Mouse (Mus musculus): Measurements from ENCODE around the gene Eif4e. TPM values are rescaled to one million over a fixed set of nuclear protein-coding genes. Genes with fewer than 3 reads are reported as not detected.

Gene Eif4e
- polyA plus RNA-seq, 1 experiment from 2014 or later: 133 TPM

GRCm38 (mm10) chr3:138513243-138513642, 12.7 kb upstream of the Eif4e start:
- H3K9me3 ChIP-seq (replicated peaks; ENCODE audit: control insufficient read depth, low read length): no peaks in the 10 kb centered on the region
- no peak overlapping the region for H3K4me3 ChIP-seq (ENCODE audit: low read depth, low read length)
- no peaks in the 10 kb centered on the region for H3K4me1 ChIP-seq (ENCODE audit: control insufficient read depth, low read depth, low read length)
- no peaks in the 10 kb centered on the region for H3K36me3 ChIP-seq (ENCODE audit: control insufficient read depth, insufficient read depth)
- 70% methylated on average over 12 of the region's 12 CpGs for WGBS (ENCODE audit: insufficient replicate concordance)
- no peak overlapping the region for H3K27ac ChIP-seq (ENCODE audit: low read length)
- no peak for ATAC-seq (ENCODE audit: low read depth)
- H3K4me2 ChIP-seq (ENCODE audit: low read depth, low read length): no peak overlapping the region
- no peak overlapping the region for H3K9ac ChIP-seq (ENCODE audit: low read depth, low read length)
- H3K27me3 ChIP-seq (ENCODE audit: control insufficient read depth, insufficient read depth, low read depth, low read length): no peaks in the 10 kb centered on the region

DNA sequence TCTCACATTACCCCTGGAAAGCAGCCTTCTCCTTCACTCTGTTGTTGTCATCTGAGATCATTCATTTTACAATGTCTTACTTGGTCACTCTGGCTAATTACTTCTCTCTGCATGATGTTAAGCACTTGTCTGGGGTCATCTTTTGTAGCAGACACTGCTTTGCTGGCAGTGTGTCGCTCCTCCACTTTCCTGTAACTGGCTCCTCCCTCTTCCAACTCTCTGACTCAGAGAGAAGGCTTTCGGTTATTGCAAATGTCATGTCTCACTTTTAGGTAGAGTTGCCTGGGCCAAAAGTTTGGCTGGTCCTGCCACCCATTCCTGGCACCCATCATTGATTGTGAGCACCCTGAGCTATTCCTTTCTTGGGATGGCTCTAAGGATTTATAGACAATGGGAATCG, 11.2 kb upstream of the Eif4e start:
- Histone ChIP-seq H3K36me3 (ENCODE audit: control insufficient read depth, insufficient read depth) (no peaks in the 10 kb centered on the region), H3K27ac (ENCODE audit: low read length) (no peak overlapping the region), H3K9me3 (replicated peaks; ENCODE audit: control insufficient read depth, low read length) (no peaks in the 10 kb centered on the region), H3K27me3 (ENCODE audit: control insufficient read depth, insufficient read depth, low read depth, low read length) (no peaks in the 10 kb centered on the region), H3K4me1 (ENCODE audit: control insufficient read depth, low read depth, low read length) (no peaks in the 10 kb centered on the region), H3K4me2 (ENCODE audit: low read depth, low read length) (no peak overlapping the region), H3K9ac (ENCODE audit: low read depth, low read length) (no peak overlapping the region), H3K4me3 (ENCODE audit: low read depth, low read length) (no peak overlapping the region)
- no peak for ATAC-seq (ENCODE audit: low read depth)
- 65% methylated on average over 3 of the region's 3 CpGs for WGBS (ENCODE audit: insufficient replicate concordance)

DNA sequence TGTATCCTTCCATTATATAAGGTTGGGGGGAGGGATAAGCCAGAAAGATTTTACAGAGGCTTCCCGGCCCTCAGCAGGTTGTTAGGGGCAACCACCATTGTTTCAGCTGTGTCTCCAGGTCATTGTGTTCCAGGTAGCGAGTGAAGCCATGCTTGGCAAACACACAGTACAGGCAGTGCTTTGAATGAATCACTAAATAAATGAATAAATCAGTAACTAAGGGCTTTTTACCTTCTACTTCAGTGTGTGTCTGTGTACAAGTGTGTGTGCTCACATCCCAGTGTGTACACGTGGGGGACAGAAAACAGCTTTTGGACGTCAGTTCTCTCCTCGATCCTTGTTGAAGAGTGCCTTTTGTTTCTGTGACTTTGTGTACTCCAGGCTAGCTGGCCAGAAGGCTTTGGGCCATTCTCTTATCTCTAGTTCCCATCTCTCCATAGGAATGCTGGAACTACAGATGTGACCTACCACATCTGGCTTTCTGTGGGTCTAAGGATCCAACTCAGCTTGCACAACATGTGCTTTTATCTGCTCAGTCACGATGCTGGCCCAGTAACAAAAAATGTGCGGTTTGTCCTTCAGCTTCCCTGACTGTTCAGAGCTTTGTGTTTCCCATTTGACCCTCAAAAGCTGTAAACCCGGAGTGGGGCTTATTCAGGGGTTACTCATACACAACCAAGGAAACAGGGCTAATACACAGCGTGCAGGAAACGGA, 10.2 kb upstream of the Eif4e start:
- no peaks in the 10 kb centered on the region for H3K36me3 ChIP-seq (ENCODE audit: control insufficient read depth, insufficient read depth)
- no peaks in the 10 kb centered on the region for H3K4me1 ChIP-seq (ENCODE audit: control insufficient read depth, low read depth, low read length)
- H3K27me3 ChIP-seq (ENCODE audit: control insufficient read depth, insufficient read depth, low read depth, low read length): no peaks in the 10 kb centered on the region
- 55% methylated on average over 10 of the region's 10 CpGs for WGBS (ENCODE audit: insufficient replicate concordance)
- H3K27ac ChIP-seq (ENCODE audit: low read length): no peak overlapping the region
- no peak overlapping the region for H3K4me3 ChIP-seq (ENCODE audit: low read depth, low read length)
- 0 out of 2 replicates have a peak, but pooled peaks have one; percentile 21 for ATAC-seq (ENCODE audit: low read depth)
- no peaks in the 10 kb centered on the region for H3K9me3 ChIP-seq (replicated peaks; ENCODE audit: control insufficient read depth, low read length)
- no peak overlapping the region for H3K4me2 ChIP-seq (ENCODE audit: low read depth, low read length)
- no peak overlapping the region for H3K9ac ChIP-seq (ENCODE audit: low read depth, low read length)

- no peak overlapping the region for H3K4me2 ChIP-seq (ENCODE audit: low read depth, low read length)
- 59% methylated on average over 3 of the region's 3 CpGs for WGBS (ENCODE audit: insufficient replicate concordance)
- no peaks in the 10 kb centered on the region for H3K27me3 ChIP-seq (ENCODE audit: control insufficient read depth, insufficient read depth, low read depth, low read length)
- H3K9me3 ChIP-seq (replicated peaks; ENCODE audit: control insufficient read depth, low read length): no peaks in the 10 kb centered on the region
- no peak for ATAC-seq (ENCODE audit: low read depth)
- H3K27ac ChIP-seq (ENCODE audit: low read length): no peak overlapping the region
- H3K4me3 ChIP-seq (ENCODE audit: low read depth, low read length): no peak overlapping the region
- H3K9ac ChIP-seq (ENCODE audit: low read depth, low read length): no peak overlapping the region
- no peaks in the 10 kb centered on the region for H3K36me3 ChIP-seq (ENCODE audit: control insufficient read depth, insufficient read depth)
- no peaks in the 10 kb centered on the region for H3K4me1 ChIP-seq (ENCODE audit: control insufficient read depth, low read depth, low read length)
These were observed 8.1 kb upstream of the Eif4e start for GRCm38 (mm10) chr3:138517881-138518280.

DNA sequence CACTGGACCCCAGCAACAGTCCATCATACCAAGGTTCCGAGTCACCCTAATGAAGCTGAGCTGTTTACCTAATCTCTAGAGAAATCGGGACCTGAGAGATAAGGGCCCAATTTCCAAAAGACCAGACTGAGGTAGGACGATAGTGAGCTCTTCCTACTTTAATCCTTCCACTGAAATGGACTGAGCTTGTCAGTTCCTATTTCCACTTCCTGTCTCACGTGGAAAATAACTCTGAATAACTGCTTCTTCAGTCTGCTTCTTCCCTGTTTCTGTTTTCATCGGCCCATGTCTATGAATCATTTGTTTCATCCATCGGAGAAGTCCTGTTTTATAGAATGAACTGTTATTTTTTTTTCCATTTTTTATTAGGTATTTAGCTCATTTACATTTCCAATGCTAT, 6.8 kb upstream of the Eif4e start:
- Histone ChIP-seq H3K4me3 (ENCODE audit: low read depth, low read length) (no peak overlapping the region), H3K36me3 (ENCODE audit: control insufficient read depth, insufficient read depth) (no peaks in the 10 kb centered on the region), H3K27me3 (ENCODE audit: control insufficient read depth, insufficient read depth, low read depth, low read length) (no peaks in the 10 kb centered on the region), H3K9me3 (replicated peaks; ENCODE audit: control insufficient read depth, low read length) (no peaks in the 10 kb centered on the region), H3K9ac (ENCODE audit: low read depth, low read length) (no peak overlapping the region), H3K4me1 (ENCODE audit: control insufficient read depth, low read depth, low read length) (no peaks in the 10 kb centered on the region), H3K27ac (ENCODE audit: low read length) (no peak overlapping the region), H3K4me2 (ENCODE audit: low read depth, low read length) (no peak overlapping the region)
- ATAC-seq (ENCODE audit: low read depth): no peak
- 57% methylated on average over 6 of the region's 6 CpGs for WGBS (ENCODE audit: insufficient replicate concordance)

DNA sequence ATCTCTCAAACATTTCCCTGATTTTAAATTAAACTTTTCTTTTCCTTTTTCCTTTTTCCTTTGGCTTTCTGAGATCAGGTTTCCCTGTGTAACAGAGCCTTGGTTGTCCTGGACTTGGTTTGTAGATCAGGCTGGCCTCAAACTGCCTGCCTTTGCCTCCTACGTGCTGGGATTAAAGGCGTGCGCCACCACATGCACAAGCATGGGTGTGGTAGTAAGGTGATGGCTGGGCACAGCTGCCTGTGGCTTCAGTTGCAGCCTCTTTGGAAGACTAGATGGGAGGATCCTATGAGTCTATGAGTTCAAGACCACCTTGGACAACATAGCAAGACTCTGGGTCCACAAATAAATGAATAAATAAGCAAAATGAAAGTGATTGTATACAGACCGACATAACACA, 2.0 kb upstream of the Eif4e start:
- H3K4me2 ChIP-seq (ENCODE audit: low read depth, low read length): no peak overlapping the region

DNA sequence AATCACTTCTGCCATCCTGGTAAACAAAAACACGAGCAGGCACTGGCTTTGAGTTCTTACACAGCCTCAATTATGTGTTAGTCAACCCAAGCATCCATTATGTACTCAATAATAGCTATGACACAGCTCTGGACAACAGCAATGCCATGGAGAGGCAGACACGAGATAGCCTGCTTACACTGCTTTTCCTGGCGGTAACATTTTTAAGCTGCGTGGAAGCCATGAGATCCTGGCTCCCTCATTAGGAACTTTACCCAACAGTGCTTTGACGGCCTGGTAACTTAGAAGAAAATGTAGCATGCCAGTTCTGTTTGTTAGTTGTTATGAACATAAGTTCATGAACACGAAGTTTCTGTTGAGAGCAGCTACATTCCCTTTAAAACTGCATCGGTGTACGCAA, 485 bp upstream of the Eif4e start:
- 75% methylated on average over 8 of the region's 8 CpGs for WGBS (ENCODE audit: insufficient replicate concordance)

More for the DNA sequence above, 2.0 kb upstream of the Eif4e start:
- Histone ChIP-seq H3K4me1 (ENCODE audit: control insufficient read depth, low read depth, low read length) (peaks cover 14% of the 10 kb centered on the region), H3K4me3 (ENCODE audit: low read depth, low read length) (no peak overlapping the region), H3K27me3 (ENCODE audit: control insufficient read depth, insufficient read depth, low read depth, low read length) (no peaks in the 10 kb centered on the region), H3K9ac (ENCODE audit: low read depth, low read length) (no peak overlapping the region), H3K9me3 (replicated peaks; ENCODE audit: control insufficient read depth, low read length) (no peaks in the 10 kb centered on the region), H3K27ac (ENCODE audit: low read length) (no peak overlapping the region), H3K36me3 (ENCODE audit: control insufficient read depth, insufficient read depth) (no peaks in the 10 kb centered on the region)
- 77% methylated on average over 4 of the region's 4 CpGs for WGBS (ENCODE audit: insufficient replicate concordance)
- no peak for ATAC-seq (ENCODE audit: low read depth)

DNA sequence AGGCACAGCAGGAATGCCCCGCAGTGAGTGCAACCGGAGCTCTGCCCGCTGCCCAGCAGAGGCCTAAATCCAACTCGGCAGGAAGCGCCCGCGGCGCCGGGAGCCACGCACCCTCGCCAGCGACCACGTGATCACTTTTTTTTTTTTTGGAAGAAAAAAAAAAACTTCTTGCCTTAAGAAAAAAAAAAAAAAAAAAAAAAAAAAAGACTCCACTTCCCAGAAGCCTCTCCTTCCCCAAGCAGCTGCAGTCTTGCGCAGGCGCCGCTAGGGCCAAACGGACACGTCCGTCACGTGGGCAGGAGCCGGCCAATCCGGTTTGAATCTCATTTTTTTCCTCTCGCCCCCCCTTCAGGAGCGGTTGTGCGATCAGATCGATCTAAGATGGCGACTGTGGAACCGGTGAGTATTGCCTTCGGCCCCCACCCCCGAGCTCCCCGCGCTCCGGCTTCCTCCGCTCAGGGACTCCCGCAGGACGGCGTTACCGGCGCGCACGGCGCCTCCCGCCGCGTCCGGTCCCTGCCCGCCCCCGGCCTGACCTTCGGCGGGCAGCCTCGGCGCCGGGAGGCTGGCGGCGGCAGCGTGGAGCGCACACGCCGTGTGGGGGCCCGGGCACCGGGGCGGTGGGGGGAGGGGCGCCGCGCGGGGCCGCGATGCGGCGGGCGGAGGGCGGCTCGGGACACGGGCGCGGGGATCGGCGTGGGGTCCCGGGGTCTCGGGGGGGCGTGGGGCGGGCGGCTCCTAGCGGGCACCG, 1.1 kb downstream of the Eif4e start:
- Histone ChIP-seq H3K4me2 (ENCODE audit: low read depth, low read length) (peak overlapping the region; percentile 91), H3K27me3 (ENCODE audit: control insufficient read depth, insufficient read depth, low read depth, low read length) (no peaks in the 10 kb centered on the region), H3K9ac (ENCODE audit: low read depth, low read length) (peak overlapping the region; percentile 97), H3K27ac (ENCODE audit: low read length) (peak overlapping the region; percentile 92), H3K36me3 (ENCODE audit: control insufficient read depth, insufficient read depth) (no peaks in the 10 kb centered on the region), H3K4me1 (ENCODE audit: control insufficient read depth, low read depth, low read length) (peaks cover 37% of the 10 kb centered on the region), H3K9me3 (replicated peaks; ENCODE audit: control insufficient read depth, low read length) (no peaks in the 10 kb centered on the region), H3K4me3 (ENCODE audit: low read depth, low read length) (peak overlapping the region; percentile 100)
- ATAC-seq (ENCODE audit: low read depth): peak; percentile 88
- WGBS (ENCODE audit: insufficient replicate concordance): under 1% methylated on average over 70 of the region's 85 CpGs

More for the DNA sequence above, 485 bp upstream of the Eif4e start:
- H3K9me3 ChIP-seq (replicated peaks; ENCODE audit: control insufficient read depth, low read length): no peaks in the 10 kb centered on the region
- H3K36me3 ChIP-seq (ENCODE audit: control insufficient read depth, insufficient read depth): no peaks in the 10 kb centered on the region
- no peak overlapping the region; the same call in 1 of the 2 replicates for H3K27ac ChIP-seq (ENCODE audit: low read length)
- no peaks in the 10 kb centered on the region for H3K27me3 ChIP-seq (ENCODE audit: control insufficient read depth, insufficient read depth, low read depth, low read length)
- peak overlapping the region; percentile 91 for H3K4me2 ChIP-seq (ENCODE audit: low read depth, low read length)
- no peak overlapping the region; the same call in 1 of the 2 replicates for H3K9ac ChIP-seq (ENCODE audit: low read depth, low read length)
- peaks cover 25% of the 10 kb centered on the region for H3K4me1 ChIP-seq (ENCODE audit: control insufficient read depth, low read depth, low read length)
- no peak for ATAC-seq (ENCODE audit: low read depth)
- no peak overlapping the region for H3K4me3 ChIP-seq (ENCODE audit: low read depth, low read length)

DNA sequence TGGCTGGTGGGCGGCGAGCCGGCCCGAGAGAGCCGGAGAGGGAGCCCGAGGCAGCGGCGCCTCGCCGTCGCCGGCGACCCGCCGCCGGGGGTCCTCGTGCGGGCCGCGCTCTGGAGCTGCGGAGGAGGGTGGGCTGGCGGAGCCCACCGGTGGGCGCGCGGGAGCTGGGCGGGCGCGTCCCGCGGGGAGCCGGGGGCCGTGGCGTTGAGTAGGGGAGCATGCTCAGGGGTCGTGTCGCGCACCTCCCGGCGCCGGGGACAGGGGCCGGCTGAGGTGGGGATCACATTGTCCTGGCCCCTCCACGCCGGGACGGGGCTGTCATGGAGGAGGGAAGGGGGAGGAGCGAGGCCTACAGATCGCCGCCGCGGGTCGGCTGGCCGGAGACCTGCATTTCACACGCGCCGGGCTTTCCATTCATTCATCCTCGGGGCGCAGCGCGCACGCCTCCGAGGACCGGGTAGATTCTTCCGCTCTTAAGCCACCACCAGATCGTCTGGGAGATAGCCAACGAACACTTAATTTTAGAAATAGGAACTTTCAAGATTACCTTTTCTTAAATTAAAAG, 1.8 kb downstream of the Eif4e start:
- under 1% methylated on average over 58 of the region's 64 CpGs for WGBS (ENCODE audit: insufficient replicate concordance)
- Histone ChIP-seq H3K9ac (ENCODE audit: low read depth, low read length) (peak overlapping the region; percentile 97), H3K27ac (ENCODE audit: low read length) (peak overlapping the region; percentile 92), H3K9me3 (replicated peaks; ENCODE audit: control insufficient read depth, low read length) (no peaks in the 10 kb centered on the region), H3K27me3 (ENCODE audit: control insufficient read depth, insufficient read depth, low read depth, low read length) (no peaks in the 10 kb centered on the region), H3K4me2 (ENCODE audit: low read depth, low read length) (peak overlapping the region; percentile 80), H3K4me3 (ENCODE audit: low read depth, low read length) (peak overlapping the region; percentile 100), H3K36me3 (ENCODE audit: control insufficient read depth, insufficient read depth) (no peaks in the 10 kb centered on the region), H3K4me1 (ENCODE audit: control insufficient read depth, low read depth, low read length) (peaks cover 40% of the 10 kb centered on the region)
- ATAC-seq (ENCODE audit: low read depth): peak; percentile 55

Data from liver, embryonic 16.5 days (tissue).